Mouse (Mus musculus) cerebellum, adult 2 months (tissue): ENCODE data around the gene Xpnpep3.

Experiments
- CTCF ChIP-seq: fragments of 200-500 bp; IDR thresholded peaks from 2 replicates; pipeline ENCODE4 v1.5.1; 2011; ENCODE audit warnings: low read depth, mild to moderate bottlenecking, control low read depth, low read length, moderate library complexity, borderline replicate concordance; ENCODE audit not compliant: insufficient read depth
- POLR2A ChIP-seq: fragments of 200-500 bp; IDR thresholded peaks from 2 replicates; pipeline ENCODE4 v1.6.1; 2011; ENCODE audit warnings: low read length, control low read depth, borderline replicate concordance; ENCODE audit not compliant: insufficient read depth

- TF ChIP-seq POLR2A (no peak), CTCF (peak; percentile 45; the same call in 1 of the 2 replicates)
Measured at GRCm38 (mm10) chr15:81352638-81353037, 47.3 kb upstream of the Xpnpep3 start.
